Mouse (Mus musculus): Measurements from ENCODE around the gene Rp9. TPM values are rescaled to one million over a fixed set of nuclear protein-coding genes. Genes with fewer than 3 reads are reported as not detected.

Gene Rp9
- polyA plus RNA-seq, 1 experiment = 52.0 TPM

GRCm38 (mm10) chr9:22419877-22420276, 49.7 kb downstream of the Rp9 start:
- Histone ChIP-seq H3K27me3 (ENCODE audit: control insufficient read depth, insufficient read depth, insufficient read length) (no peaks in the 10 kb centered on the region), H3ac (ENCODE audit: control insufficient read depth, insufficient read length) (no peak overlapping the region), H3K79me2 (ENCODE audit: control insufficient read depth, insufficient read depth) (no peaks in the 10 kb centered on the region), H3K4me2 (ENCODE audit: low read depth) (no peak overlapping the region), H3K36me3 (ENCODE audit: control insufficient read depth, insufficient read depth) (no peaks in the 10 kb centered on the region), H3K4me3 (no peak overlapping the region)
- no peak for TF ChIP-seq CEBPB (IDR thresholded peaks at IDR 0.05; ENCODE audit: insufficient read depth, poor library complexity, severe bottlenecking)
- TF ChIP-seq POLR2AphosphoS2 (IDR thresholded peaks at IDR 0.05; ENCODE audit: insufficient read length, low read depth) = no peak
- TF ChIP-seq TCF12 (IDR thresholded peaks at IDR 0.05; ENCODE audit: insufficient read depth, poor library complexity, severe bottlenecking) = no peak
- TF ChIP-seq REST (IDR thresholded peaks at IDR 0.05; ENCODE audit: insufficient read depth, insufficient read length) = no peak
- TF ChIP-seq E2F4 (IDR thresholded peaks at IDR 0.05; ENCODE audit: insufficient read depth) = no peak
- no peak for TF ChIP-seq SRF (IDR thresholded peaks at IDR 0.05; ENCODE audit: control insufficient read depth, insufficient read length, low read depth)
- TF ChIP-seq USF1 (IDR thresholded peaks at IDR 0.05; ENCODE audit: low read depth) = no peak
- TF ChIP-seq MYOD1 (IDR thresholded peaks at IDR 0.05; ENCODE audit: control insufficient read depth in 1 of 3, insufficient read length in 2 of 3, low read depth in 2 of 3) = no peak
- TF ChIP-seq TCF3 (IDR thresholded peaks at IDR 0.05; ENCODE audit: insufficient read length, low read depth) = no peak
- no peak for TF ChIP-seq MAX (IDR thresholded peaks at IDR 0.05; ENCODE audit: low read depth)
- TF ChIP-seq MYOG (IDR thresholded peaks at IDR 0.05; ENCODE audit: control insufficient read depth in 1 of 3, insufficient read depth in 1 of 3, insufficient read length in 2 of 3, low read depth in 2 of 3) = no peak
- TF ChIP-seq POLR2A (IDR thresholded peaks at IDR 0.05; ENCODE audit: insufficient read length, low read depth) = no peak

- Histone ChIP-seq H3K4me2 (ENCODE audit: low read depth) (no peak overlapping the region), H3K36me3 (ENCODE audit: control insufficient read depth, insufficient read depth) (no peaks in the 10 kb centered on the region), H3ac (ENCODE audit: control insufficient read depth, insufficient read length) (no peak overlapping the region), H3K4me3 (no peak overlapping the region), H3K27me3 (ENCODE audit: control insufficient read depth, insufficient read depth, insufficient read length) (no peaks in the 10 kb centered on the region), H3K79me2 (ENCODE audit: control insufficient read depth, insufficient read depth) (no peaks in the 10 kb centered on the region)
- TF ChIP-seq TCF3 (IDR thresholded peaks at IDR 0.05; ENCODE audit: insufficient read length, low read depth) = no peak
- TF ChIP-seq E2F4 (IDR thresholded peaks at IDR 0.05; ENCODE audit: insufficient read depth) = no peak
- no peak for TF ChIP-seq CEBPB (IDR thresholded peaks at IDR 0.05; ENCODE audit: insufficient read depth, poor library complexity, severe bottlenecking)
- TF ChIP-seq MYOD1 (IDR thresholded peaks at IDR 0.05; ENCODE audit: control insufficient read depth in 1 of 3, insufficient read length in 2 of 3, low read depth in 2 of 3) = no peak
- no peak for TF ChIP-seq TCF12 (IDR thresholded peaks at IDR 0.05; ENCODE audit: insufficient read depth, poor library complexity, severe bottlenecking)
- no peak for TF ChIP-seq POLR2AphosphoS2 (IDR thresholded peaks at IDR 0.05; ENCODE audit: insufficient read length, low read depth)
- TF ChIP-seq MYOG (IDR thresholded peaks at IDR 0.05; ENCODE audit: control insufficient read depth in 1 of 3, insufficient read depth in 1 of 3, insufficient read length in 2 of 3, low read depth in 2 of 3) = no peak
- no peak for TF ChIP-seq REST (IDR thresholded peaks at IDR 0.05; ENCODE audit: insufficient read depth, insufficient read length)
- TF ChIP-seq MAX (IDR thresholded peaks at IDR 0.05; ENCODE audit: low read depth) = no peak
- TF ChIP-seq USF1 (IDR thresholded peaks at IDR 0.05; ENCODE audit: low read depth) = no peak
- TF ChIP-seq SRF (IDR thresholded peaks at IDR 0.05; ENCODE audit: control insufficient read depth, insufficient read length, low read depth) = no peak
- TF ChIP-seq POLR2A (IDR thresholded peaks at IDR 0.05; ENCODE audit: insufficient read length, low read depth) = no peak
These were observed 52.0 kb downstream of the Rp9 start for GRCm38 (mm10) chr9:22417547-22417946.

- no peak overlapping the region for H3K4me2 ChIP-seq (ENCODE audit: low read depth)
- no peak overlapping the region for H3K4me3 ChIP-seq
- no peaks in the 10 kb centered on the region for H3K36me3 ChIP-seq (ENCODE audit: control insufficient read depth, insufficient read depth)
- H3K79me2 ChIP-seq (ENCODE audit: control insufficient read depth, insufficient read depth) = no peaks in the 10 kb centered on the region
- H3ac ChIP-seq (ENCODE audit: control insufficient read depth, insufficient read length) = no peak overlapping the region
- TF ChIP-seq MYOG (IDR thresholded peaks at IDR 0.05; ENCODE audit: control insufficient read depth in 1 of 3, insufficient read depth in 1 of 3, insufficient read length in 2 of 3, low read depth in 2 of 3) (no peak), POLR2AphosphoS2 (IDR thresholded peaks at IDR 0.05; ENCODE audit: insufficient read length, low read depth) (no peak), MYOD1 (IDR thresholded peaks at IDR 0.05; ENCODE audit: control insufficient read depth in 1 of 3, insufficient read length in 2 of 3, low read depth in 2 of 3) (no peak), REST (IDR thresholded peaks at IDR 0.05; ENCODE audit: insufficient read depth, insufficient read length) (no peak), TCF12 (IDR thresholded peaks at IDR 0.05; ENCODE audit: insufficient read depth, poor library complexity, severe bottlenecking) (no peak), USF1 (IDR thresholded peaks at IDR 0.05; ENCODE audit: low read depth) (no peak), POLR2A (IDR thresholded peaks at IDR 0.05; ENCODE audit: insufficient read length, low read depth) (no peak), CEBPB (IDR thresholded peaks at IDR 0.05; ENCODE audit: insufficient read depth, poor library complexity, severe bottlenecking) (no peak)
- no peaks in the 10 kb centered on the region for H3K27me3 ChIP-seq (ENCODE audit: control insufficient read depth, insufficient read depth, insufficient read length)
These were observed 53.4 kb downstream of the Rp9 start for GRCm38 (mm10) chr9:22416187-22416586.

GRCm38 (mm10) chr9:22411002-22411857, 58.3 kb downstream of the Rp9 start, which contains the start of gene 9530077C05Rik:
TSS of gene 9530077C05Rik (plus strand) at chr9:22411513.
- TF ChIP-seq REST (IDR thresholded peaks at IDR 0.05; ENCODE audit: insufficient read depth, insufficient read length) = no peak
- no peak for TF ChIP-seq TCF3 (IDR thresholded peaks at IDR 0.05; ENCODE audit: insufficient read length, low read depth)
- TF ChIP-seq MYOG (IDR thresholded peaks at IDR 0.05; ENCODE audit: control insufficient read depth in 1 of 3, insufficient read depth in 1 of 3, insufficient read length in 2 of 3, low read depth in 2 of 3) = peak in 1 of 3 experiments; percentile 38
- TF ChIP-seq CEBPB (IDR thresholded peaks at IDR 0.05; ENCODE audit: insufficient read depth, poor library complexity, severe bottlenecking) = no peak
- peak; percentile 36 for TF ChIP-seq POLR2A (IDR thresholded peaks at IDR 0.05; ENCODE audit: insufficient read length, low read depth)
- peak in 1 of 3 experiments; percentile 17 for TF ChIP-seq MYOD1 (IDR thresholded peaks at IDR 0.05; ENCODE audit: control insufficient read depth in 1 of 3, insufficient read length in 2 of 3, low read depth in 2 of 3)
- TF ChIP-seq MAX (IDR thresholded peaks at IDR 0.05; ENCODE audit: low read depth) = no peak
- TF ChIP-seq USF1 (IDR thresholded peaks at IDR 0.05; ENCODE audit: low read depth) = no peak
- no peak for TF ChIP-seq SRF (IDR thresholded peaks at IDR 0.05; ENCODE audit: control insufficient read depth, insufficient read length, low read depth)
- no peak for TF ChIP-seq E2F4 (IDR thresholded peaks at IDR 0.05; ENCODE audit: insufficient read depth)
- no peak for TF ChIP-seq TCF12 (IDR thresholded peaks at IDR 0.05; ENCODE audit: insufficient read depth, poor library complexity, severe bottlenecking)
- no peak for TF ChIP-seq POLR2AphosphoS2 (IDR thresholded peaks at IDR 0.05; ENCODE audit: insufficient read length, low read depth)
- Histone ChIP-seq H3K4me3 (peak within 1 kb of the TSS; percentile 25), H3K79me2 (ENCODE audit: control insufficient read depth, insufficient read depth) (no peaks in the 10 kb centered on the region), H3K4me2 (ENCODE audit: low read depth) (peak within 1 kb of the TSS; percentile 83), H3ac (ENCODE audit: control insufficient read depth, insufficient read length) (no peak within 1 kb of the TSS), H3K27me3 (ENCODE audit: control insufficient read depth, insufficient read depth, insufficient read length) (no peaks in the 10 kb centered on the region), H3K36me3 (ENCODE audit: control insufficient read depth, insufficient read depth) (no peaks in the 10 kb centered on the region)
